Mouse (Mus musculus) right cerebral cortex, postnatal 4 days (tissue): ENCODE data around the gene Pask.

Experiments
- DNase-seq: peaks from one replicate; pipeline ENCODE4 v3.0.0-alpha.2; 2022

Pask gene

GRCm38 (mm10) chr1:93277041-93277440, 66.2 kb downstream of the Pask start:
- DNase-seq, result no peak

- DNase-seq, result no peak
Observed at GRCm38 (mm10) chr1:93275561-93275960, 67.7 kb downstream of the Pask start.

GRCm38 (mm10) chr1:93272409-93272821, 70.9 kb downstream of the Pask start:
- peak; percentile 7 for DNase-seq

GRCm38 (mm10) chr1:93271751-93272150, 71.5 kb downstream of the Pask start:
- no peak for DNase-seq

- no peak for DNase-seq
Observed at GRCm38 (mm10) chr1:93270516-93271240, 72.6 kb downstream of the Pask start.

- DNase-seq, result no peak
Observed at GRCm38 (mm10) chr1:93268246-93268645, 75.0 kb downstream of the Pask start.

- no peak for DNase-seq
Observed at GRCm38 (mm10) chr1:93267207-93267606, 76.1 kb downstream of the Pask start.
